Mouse (Mus musculus): ENCODE measurements around the gene 4930404H24Rik. TPM values are rescaled to one million over a fixed set of nuclear protein-coding genes. Genes with fewer than 3 reads are reported as not detected.

Gene 4930404H24Rik
- total RNA-seq (2021) = not detected
- long read RNA-seq, experiment 1 = 0 reads
- long read RNA-seq, experiment 2 = 0 reads

DNA sequence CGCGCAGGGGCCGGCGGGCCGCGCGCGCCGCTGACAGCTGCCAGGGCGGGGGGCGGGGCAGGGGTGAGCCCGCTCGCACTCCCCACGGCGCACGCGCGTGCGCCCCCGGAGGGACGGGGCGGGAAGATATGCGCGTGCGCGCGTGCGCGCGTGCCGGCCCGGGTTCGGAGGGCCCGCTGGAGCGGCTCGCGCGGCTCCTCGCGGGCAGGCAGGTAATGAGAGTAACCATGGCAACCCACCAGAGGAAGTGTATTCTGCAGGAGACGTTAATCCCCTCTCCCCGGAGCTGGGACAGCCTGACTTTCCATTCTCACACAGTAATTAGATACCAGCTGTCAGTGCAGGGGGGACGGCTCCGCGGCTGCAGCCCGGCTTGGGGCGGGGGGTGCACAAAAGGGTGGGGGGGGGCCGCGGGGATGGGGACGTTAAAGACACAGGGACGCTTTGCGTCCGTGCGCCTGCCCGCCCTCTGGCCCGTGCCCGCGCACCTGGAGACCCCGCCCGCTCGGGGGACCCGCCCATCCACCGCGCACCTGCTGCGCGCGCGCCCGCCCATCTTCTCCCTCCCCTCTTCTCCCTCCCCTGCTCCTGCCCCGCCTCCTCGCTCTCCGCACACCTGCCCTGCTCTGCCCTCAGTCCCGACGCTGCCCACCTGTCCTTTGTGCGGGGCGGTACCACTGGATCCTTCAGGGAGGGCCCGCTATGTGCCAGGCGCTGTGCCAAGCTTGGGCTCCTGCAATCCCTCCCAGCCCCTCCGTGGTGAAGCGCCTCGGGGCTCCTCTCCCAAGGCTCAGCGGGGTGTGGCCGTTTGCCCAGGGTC, at the start of gene 4930404H24Rik:
TSS of gene 4930404H24Rik (plus strand) at position 218 of the 820 bp plus-strand sequence.
- DNase-seq = peak; percentile 59
- intact Hi-C loops (cut with DNase I; ENCODE audit: low total_unique reads) = no loop called here

DNA sequence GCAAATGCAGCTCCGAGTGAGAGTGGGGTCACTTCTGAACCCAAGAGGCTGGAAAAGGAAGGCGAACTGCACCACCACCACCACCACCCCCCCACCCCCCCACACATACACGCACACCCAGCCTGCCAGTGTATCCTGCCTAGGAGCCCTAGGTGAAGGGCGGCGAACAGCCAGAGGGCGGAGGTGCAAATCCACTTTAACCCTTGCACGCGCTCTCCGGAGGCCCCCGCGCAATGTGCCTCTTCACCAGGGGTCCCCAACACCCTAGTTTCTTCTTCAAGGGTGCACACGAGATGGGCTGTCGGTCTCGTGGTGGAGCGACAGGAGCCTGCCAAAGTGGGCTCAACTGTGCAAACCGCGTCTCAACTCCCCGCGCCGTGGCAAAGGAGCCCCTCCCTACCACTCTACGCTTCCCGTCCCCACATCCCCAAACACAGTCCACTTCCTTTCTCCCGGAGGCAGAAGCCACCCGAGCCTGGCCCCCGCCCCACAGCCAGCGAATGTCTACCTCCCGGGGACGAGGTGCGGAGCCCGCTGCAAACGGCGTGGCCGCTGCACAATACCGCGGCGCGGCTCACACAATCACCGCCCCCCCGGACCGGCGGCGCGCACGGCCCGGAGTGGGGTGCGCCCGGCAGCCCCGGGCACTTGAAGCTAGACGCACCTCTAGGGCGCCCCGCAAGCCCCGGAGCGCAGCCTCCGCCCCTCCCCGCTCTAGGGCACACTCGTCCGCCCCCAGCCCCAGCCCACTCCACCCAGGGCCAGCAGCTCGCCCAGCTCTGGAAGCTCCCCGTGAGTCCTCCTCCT, 49.0 kb upstream of the 4930404H24Rik start:
- peak; percentile 52 for DNase-seq
- intact Hi-C loops (cut with DNase I; ENCODE audit: low total_unique reads) = no loop called here

DNA sequence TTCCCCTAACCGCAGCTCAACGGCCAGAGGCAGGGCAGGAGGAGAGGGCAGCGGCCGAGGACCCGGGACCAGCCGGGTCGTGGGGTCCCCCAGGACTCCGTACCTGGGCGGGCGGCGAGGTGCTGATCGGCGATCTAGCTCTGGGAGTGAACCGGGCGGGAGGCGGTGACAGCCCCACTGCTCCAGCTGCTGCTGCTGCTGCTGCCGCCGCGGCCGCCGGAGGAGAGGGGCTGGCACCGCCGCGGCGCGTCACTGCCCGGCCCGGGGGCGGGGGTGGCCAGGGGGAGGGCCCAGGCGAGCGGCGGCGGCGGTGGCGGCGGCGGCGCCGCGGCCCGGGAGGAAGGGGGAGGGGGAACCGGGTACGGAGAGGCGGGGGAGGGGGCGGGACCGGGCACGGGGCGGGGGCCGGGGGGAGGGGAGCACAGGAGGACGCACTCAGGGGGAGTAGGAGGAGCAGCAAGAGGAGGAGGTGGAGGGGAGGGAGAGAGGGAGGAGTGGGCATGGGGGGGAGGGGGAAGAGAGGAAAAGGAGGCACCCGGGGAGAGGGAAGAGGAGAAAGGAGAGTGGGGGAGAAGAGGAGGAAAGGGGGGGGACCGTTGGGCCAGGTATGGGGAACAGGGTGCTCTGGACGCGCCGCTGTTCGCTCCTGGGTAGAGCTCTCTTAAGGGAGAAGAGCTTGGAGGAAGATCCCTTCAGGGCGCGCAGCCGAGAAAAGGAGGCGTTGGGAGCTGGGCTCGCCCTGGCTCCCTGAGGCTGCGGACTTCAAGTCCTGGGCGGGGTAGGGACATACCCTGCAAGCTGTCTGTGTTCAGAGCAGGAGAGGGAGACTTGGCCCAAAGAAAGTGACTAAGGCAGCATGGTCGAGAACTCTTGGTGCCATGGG, 48.1 kb upstream of the 4930404H24Rik start:
- intact Hi-C loops (cut with DNase I; ENCODE audit: low total_unique reads) = no loop called here
- DNase-seq = peak; percentile 67

DNA sequence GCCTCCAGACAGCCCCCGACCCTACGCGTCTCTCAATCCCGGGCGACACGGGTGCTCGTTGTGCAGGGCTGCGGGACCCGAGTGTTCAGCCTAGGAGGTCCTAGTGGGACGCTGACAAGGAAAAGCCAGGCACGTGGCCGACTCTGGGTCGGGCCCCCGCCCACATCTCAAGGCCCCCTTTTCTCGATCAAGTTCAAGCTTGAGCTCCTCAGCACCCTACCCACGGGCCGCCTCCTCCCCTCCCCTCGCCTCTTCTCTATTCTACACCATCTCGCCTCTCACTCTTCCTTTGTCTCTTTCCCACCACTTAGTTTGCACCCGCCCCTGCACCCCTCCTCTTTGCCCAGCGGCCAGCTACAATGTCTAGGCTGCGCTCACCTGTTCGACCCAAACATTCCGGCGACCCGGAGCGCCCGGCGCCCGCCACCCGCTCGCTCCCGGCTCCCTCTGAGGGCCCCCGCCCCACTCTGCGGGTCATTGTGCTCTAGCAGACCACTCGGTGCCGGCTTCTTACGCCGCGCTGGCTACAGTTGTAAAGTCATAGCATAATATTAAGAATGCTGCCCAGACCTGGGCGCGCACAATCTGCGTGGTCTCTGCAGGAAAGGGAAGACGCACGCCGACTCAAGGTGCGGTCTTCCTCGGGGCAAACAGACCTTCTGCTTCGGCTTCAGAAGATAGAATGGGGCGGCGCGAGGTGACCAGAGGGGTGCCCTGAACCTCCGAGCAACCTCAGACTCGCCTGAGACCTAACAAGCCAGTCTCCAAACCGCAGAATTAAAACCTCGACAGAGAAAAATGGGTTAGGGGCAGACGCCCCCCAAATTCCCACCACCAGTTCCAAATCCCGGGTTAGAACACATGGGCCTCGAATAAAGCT, 47.2 kb upstream of the 4930404H24Rik start:
- intact Hi-C loops (cut with DNase I; ENCODE audit: low total_unique reads) = no loop called here
- DNase-seq = no peak

DNA sequence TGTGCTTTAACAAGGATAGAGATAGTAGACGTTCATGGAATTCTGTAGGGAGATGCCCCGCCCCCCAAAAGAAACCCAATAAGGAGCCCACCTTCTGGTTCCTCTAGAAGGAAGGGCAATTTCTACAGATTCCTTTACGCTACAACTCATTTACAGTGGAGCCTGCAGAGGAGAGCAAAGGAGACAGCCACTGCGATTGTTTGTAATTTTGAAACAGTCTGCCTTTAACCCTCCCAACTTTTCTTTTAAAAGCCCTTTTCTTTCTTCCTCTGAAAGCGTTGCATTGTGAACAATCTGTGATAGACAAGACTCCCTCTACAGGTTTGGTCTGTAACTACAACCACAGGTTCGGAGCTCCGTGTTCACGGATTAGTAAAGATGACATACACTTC, 46.6 kb upstream of the 4930404H24Rik start:
- DNase-seq = no peak
- intact Hi-C loops (cut with DNase I; ENCODE audit: low total_unique reads) = no loop called here

DNA sequence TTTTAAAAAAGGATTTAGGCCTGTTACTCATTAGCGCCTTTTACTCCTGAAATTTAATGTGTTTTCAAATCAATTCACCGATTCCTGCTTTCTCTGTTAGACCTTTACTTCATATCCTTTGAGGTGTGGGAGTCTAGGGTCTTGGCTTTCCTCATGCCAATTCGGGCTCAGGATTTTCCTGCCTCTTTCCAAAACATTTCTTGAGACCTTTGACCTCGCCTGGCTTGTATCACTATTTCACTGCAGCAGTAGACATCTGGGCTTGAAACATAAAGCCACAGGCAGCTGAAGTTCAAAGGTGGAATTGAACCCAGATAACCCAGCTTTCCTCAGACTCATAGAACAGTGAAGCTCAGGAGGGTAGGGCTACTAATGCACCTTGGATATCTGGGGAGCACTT, 46.1 kb upstream of the 4930404H24Rik start:
- intact Hi-C loops (cut with DNase I; ENCODE audit: low total_unique reads) = no loop called here
- DNase-seq = no peak

DNA sequence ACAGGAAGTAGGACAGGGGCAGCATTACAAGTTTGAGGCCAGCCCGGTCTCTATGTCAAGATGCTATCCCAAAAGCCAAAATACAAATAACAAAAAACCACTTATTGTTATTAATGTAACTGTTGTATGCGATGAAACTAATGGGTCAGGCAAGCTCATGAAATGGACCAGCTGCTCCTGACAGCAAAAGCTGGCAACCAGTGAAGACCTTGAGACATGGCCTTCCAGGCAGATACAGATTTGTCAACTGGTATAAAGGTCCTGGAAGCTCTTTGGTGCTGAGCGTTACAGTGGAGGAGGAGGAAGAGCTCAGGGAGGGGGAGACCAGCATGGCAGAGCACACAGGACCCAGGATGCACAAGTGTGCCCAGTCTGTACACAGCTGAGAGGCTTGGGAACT, 44.9 kb upstream of the 4930404H24Rik start:
- no peak for DNase-seq
- intact Hi-C loops (cut with DNase I; ENCODE audit: low total_unique reads) = no loop called here

DNA sequence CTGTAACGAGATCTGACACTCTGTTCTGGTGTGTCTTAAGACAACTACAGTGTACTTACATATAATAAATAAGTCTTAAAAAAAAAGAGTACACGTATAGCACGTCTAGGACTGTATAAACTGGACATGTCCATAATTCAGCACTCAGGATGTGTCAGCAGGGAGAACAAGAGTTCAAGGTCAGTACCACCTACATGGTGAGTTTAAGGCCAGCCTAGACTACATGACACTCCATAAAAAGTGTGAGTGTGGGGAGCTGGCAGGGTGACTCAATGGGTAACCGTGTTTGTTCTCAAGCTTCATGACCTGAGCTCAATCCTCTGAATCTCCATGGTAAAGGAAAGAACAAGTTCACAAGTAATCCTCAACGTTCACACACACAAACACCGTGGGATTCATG, 44.1 kb upstream of the 4930404H24Rik start:
- no peak for DNase-seq
- intact Hi-C loops (cut with DNase I; ENCODE audit: low total_unique reads) = no loop called here

DNA sequence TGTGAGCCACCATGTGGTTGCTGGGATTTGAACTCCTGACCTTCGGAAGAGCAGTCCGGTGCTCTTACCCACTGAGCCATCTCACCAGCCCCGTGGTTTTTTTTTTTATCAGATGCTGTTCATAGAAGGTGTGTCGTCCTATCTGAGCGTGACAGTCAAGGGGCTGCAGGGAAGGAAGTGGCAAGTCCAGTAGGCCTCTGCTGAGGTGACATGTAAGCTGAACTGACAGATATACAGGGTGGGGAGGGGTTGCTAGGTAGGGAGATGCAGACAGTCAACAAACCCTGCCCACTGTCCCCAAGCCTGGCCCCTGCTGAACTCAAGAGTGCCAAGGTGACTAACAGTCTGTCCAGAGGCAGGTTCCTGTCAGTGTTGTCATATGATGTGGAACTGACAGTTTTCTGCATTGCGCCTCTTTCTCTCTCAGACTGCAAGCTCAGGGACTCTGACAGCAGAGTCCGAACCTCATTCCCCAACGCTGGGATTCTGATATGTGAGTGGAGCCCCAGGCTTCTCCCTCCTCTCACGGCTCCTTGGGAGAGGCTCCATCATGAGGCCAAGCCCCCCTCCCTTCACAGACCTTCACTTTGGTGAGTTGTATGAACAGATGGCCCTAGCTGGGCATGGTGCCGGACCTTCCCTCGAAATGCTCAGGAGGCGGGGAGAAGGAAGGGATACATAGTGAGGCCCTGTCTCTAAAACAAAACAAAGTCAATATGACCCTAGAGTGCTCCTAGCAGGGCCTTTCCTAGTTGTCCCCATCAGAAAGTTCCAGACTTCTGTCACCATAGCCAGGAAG, 38.4 kb upstream of the 4930404H24Rik start:
- intact Hi-C loops (cut with DNase I; ENCODE audit: low total_unique reads) = no loop called here
- no peak for DNase-seq

DNA sequence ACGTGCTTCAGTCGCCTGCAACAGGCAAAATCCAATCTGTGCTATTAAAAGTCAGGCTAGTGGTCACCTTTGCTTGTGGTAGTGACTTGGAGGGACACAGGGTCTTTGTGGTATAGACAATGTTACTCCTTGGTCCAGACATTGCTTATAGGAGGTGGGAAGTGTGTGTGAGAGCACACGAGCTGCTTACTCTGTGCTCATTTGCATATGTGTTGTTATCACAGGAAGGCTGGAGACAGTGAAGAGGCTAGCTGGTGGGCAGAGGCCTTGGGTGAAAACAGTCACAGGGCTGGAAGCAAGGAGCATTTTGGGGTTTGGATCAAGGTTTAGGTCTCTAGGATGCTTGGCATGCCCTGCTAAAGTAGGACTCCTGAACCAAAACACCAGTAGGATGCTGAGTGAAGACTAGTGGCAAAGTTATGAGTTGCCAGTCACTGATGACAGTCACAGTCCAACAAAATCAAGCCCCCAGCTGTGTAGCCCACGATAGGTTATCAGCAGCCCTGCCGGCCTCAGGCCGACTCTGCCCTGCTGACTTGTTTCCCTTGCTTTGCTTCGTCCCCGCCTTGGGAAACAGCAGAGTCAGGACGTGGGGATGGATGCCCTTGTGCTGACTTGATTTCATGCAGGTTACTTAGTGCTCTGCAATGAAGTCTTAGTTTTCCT, 37.6 kb upstream of the 4930404H24Rik start:
- DNase-seq = no peak
- intact Hi-C loops (cut with DNase I; ENCODE audit: low total_unique reads) = no loop called here

DNA sequence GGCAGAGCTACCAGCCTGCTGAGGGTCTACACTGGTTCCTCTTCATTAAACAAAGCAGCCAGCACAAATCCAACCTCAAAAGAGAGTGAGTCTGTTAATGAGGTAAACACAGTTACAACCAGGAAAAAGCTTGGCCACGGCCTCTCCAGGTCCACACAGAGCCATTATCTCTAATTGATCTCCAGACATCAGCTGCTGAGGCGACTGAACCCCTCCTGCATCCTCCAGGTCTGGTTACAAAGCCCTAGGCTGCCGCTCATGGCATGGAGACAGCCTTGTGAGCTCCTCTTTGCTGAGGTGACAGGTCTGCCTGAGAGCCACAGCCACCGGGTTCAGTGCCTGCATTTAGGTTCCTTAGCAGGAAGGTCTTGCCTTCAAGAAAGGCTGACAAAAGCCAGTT, 35.1 kb upstream of the 4930404H24Rik start:
- intact Hi-C loops (cut with DNase I; ENCODE audit: low total_unique reads) = no loop called here
- DNase-seq = no peak

DNA sequence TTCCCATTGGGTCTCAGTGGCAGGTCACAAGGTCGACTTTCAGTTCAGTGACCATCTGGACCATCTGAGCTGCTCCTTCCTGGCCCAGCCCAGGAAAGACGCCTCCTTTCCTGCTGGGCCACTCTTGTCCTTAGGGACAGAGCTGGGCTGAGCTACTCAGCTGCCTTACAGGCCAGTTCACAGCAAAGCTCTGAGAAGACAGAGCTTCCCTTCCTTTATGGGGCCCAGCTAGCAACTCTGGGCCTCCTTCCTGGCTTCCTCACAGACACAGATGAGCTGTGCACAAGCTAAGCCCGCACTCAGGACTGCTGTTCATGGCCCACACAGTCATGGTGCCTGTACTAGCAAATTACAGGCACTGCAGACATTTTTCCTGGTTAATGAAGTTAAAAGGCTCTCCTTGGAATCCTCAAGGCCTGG, 34.6 kb upstream of the 4930404H24Rik start:
- intact Hi-C loops (cut with DNase I; ENCODE audit: low total_unique reads) = no loop called here
- DNase-seq = peak; percentile 43

DNA sequence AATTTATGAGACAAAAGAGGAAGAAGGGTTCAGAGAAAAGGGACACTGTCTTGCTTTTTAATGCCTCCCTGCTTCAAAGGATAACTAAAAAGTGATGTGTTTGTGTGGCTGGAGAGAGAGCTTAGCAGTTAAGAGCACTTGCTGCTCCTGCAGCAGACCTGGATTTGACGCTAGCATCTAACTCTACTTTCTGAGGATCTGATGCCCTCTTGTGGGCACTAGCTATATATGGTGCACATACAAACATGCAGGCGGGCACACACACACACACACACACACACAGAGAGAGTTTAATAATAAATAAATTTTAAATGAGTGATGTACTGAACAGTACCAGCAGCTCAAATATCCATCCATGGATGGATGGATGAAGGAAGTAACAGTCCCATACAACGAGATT, 29.3 kb upstream of the 4930404H24Rik start:
- intact Hi-C loops (cut with DNase I; ENCODE audit: low total_unique reads) = no loop called here
- DNase-seq = no peak

DNA sequence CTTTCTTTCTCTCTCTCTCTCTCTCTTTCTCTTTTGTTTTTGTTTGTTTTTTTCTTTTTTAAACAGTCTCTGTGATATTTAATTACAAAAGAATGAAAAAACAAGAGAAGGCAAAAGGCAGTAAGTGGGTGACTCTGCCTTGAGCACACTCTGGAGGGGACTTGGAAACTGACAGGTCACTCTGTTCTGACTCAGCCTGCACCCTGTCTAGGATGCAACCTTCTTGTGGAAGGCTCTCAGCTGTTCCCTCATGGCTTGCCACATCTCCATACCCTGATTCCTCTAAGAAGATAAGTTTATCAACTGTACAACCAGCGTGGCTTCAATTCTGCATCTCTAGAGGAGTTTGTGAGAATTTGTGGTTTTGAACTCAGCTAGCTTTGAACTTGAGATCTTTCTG, 25.2 kb upstream of the 4930404H24Rik start:
- intact Hi-C loops (cut with DNase I; ENCODE audit: low total_unique reads) = no loop called here
- DNase-seq = no peak

DNA sequence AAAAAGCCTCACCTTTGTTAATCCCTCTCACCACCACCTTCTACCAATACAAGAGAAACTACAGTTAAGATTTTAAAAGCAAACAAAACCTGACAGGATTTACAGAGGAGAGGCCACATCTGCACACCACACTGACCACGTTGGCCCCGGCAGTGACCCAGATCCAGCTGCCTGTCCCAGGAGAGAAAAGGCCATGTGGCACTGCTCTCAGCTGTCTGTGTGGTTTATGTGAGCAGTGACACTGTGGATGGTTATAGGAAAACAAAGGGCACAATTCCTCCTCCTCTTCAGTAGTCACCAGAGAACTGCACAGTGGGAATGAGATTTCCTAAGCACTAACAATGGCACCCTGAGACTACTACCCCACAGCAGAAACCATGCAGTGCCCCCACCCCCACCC, 23.3 kb upstream of the 4930404H24Rik start:
- no peak for DNase-seq
- intact Hi-C loops (cut with DNase I; ENCODE audit: low total_unique reads) = no loop called here

DNA sequence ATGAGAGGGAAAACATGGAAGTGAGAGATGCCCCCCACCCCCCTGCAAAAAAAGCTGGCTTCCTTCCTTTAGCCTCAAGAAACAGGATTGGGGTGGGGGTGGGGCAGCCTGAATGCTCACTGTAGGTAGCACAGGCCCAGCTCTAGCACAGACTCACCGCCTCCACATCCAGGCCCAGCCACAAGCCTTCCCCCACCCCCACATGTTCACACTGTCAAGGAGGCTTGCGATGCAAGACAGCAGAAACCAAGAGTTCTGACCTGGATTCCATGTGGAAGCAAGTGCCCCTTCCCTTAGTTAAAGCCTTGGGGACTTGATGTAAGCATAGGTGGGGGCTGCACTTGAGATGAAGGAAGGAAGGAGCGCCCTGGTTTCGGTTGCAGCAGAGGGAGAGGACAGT, 22.8 kb upstream of the 4930404H24Rik start:
- no peak for DNase-seq

DNA sequence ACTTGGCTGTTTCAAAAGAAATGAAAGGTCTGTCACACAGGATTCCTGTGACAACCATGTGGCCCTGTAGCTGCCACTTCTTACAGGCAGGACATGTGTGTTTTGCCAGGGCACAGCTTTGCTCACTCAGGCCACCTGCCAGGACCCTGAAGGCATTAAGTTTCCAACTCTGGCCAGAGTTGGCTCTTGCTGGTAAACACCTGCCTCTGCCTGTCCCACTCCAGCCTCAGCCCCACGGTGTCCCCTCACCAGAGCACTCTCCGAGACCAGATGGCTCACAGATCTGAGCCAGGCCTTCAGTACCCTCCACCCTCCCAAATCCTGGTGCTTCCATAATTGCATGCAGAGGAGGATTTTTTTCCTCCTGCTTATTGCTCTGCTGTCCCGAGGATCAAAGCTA, 21.6 kb upstream of the 4930404H24Rik start:
- intact Hi-C loops (cut with DNase I; ENCODE audit: low total_unique reads) = no loop called here
- peak; percentile 75 for DNase-seq

More for the DNA sequence above, 22.8 kb upstream of the 4930404H24Rik start:
- intact Hi-C loops (cut with DNase I; ENCODE audit: low total_unique reads) = no loop called here

All from gastrocnemius, postnatal 14 days (tissue).